Mouse (Mus musculus): ENCODE results near the gene Dazap1. TPM values are rescaled to one million over a fixed set of nuclear protein-coding genes. Genes with fewer than 3 reads are reported as not detected.

The Dazap1 gene
- polyA plus RNA-seq, 1 experiment from 2014 or later = 69.7 TPM

DNA sequence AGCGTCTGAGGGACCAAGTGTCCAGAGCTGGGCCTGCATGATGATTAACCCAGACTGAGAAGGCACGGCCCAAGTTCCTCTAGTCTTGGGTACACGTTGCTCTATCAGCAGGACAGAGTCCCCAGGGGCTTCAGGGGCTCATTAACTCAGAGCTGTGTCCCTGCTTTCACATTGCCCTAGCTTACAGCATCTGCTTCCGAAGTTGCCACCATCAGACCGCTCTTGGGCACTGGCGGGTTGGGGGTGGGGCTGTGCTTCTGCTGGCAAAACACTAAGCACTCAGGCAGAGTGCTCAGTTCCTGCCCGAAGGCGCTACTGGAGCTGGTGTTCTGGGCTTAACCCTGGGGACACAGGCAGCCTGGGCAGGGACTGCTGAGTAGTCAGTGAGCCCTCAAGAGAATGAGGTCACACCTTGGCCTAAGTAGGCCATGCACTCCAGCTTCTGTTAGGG lies 20.7 kb downstream of the Dazap1 start:
- Histone ChIP-seq H3K4me3 (replicated peaks) (no peak overlapping the region), H3K4me2 (no peak overlapping the region), H3K27me3 (no peaks in the 10 kb centered on the region), H3K36me3 (replicated peaks) (peaks cover 98% of the 10 kb centered on the region), H3K9ac (peak overlapping the region; percentile 36; the same call in 1 of the 2 replicates), H3K27ac (no peak overlapping the region), H3K9me3 (no peaks in the 10 kb centered on the region), H3K4me1 (peaks cover 4% of the 10 kb centered on the region; the same call in 1 of the 2 replicates)
- 86% methylated on average over 8 of the region's 8 CpGs for WGBS
- no peak for ATAC-seq (ENCODE audit: low FRiP score)

DNA sequence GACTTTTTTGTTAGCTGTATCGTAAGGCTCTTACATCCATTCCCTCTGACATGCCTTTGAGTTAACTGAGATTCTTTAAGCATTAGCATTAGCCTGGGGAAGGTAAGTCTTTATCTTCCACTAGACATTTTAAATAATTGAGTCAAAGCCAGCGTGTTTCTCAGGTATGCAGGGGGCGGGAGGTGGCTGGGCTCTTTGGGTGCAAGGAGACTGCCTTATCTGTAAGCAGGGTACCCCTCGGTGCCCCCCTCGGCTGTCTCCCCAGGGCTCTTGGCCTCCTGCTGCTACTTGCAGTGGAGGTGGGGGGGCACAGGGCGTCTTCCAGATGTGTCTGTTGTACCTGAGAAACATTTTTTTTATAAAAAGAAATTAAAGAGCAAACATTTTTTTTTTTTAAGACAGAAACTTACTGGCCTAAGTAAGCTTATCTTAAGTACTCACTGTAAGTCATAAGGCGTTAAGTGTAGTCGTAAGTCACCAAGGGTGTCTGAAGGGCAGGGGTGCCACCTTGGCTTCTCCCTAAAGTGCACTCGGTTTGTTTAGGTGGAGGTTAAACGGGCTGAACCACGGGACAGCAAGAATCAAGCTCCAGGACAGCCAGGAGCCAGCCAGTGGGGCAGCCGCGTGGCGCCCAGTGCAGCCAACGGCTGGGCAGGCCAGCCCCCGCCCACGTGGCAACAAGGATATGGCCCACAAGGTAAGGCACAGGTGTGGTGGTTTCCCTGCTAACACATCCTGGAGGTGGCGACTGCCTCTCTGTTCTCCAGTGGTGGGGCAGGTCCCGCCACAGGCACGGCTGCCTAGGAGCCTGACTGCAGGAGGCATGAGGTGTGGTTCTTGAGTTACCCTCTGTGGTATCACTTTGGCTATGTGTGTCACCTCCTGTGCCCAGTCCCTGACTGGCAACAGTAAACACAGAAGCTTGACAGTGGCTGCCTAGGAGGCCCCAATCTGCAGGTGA lies 21.5 kb downstream of the Dazap1 start:
- Histone ChIP-seq H3K36me3 (replicated peaks) (peaks cover 98% of the 10 kb centered on the region), H3K9me3 (no peaks in the 10 kb centered on the region), H3K27me3 (no peaks in the 10 kb centered on the region), H3K4me2 (no peak overlapping the region), H3K4me1 (peaks cover 4% of the 10 kb centered on the region; the same call in 1 of the 2 replicates), H3K27ac (no peak overlapping the region), H3K4me3 (replicated peaks) (no peak overlapping the region), H3K9ac (peak overlapping the region; percentile 36; the same call in 1 of the 2 replicates)
- no peak for ATAC-seq (ENCODE audit: low FRiP score)
- 90% methylated on average over 20 of the region's 20 CpGs for WGBS

DNA sequence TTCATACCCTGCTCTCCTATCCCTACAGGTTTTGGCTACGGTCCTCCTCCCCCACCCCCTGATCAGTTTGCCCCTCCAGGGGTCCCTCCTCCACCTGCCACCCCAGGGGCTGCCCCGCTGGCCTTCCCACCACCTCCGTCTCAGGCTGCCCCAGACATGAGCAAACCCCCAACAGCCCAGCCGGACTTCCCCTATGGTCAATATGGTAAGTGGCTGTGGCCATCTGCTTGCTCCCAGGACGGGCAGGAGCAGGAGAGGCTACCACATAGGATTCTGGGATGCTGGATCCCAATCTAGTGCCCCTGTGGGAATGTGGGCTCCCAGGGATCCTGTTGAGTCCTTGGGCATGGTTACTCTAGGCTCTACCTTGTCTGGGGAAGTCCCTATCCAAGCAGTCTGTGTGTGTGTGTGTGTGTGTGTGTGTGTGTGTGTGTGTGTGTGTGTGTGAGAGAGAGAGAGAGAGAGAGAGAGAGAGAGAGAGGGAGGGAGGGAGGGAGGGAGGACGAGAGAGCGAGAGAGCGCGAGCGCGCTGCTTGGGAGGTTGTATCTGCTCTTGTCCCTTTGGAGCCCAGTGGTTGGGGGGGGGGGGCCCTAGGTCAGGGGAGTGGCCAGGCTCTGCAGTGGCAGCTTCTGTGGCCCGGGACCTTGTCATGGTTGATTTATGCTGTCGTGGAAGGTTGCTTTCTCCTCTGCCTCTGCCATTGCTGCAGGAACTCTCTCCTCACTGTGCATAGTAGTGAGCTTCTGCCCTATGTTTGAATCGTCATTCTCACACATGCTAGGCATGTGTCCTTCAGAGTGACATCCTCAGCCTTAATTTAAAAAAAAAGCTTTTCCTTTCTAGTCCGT lies 24.2 kb downstream of the Dazap1 start:
- no peak for ATAC-seq (ENCODE audit: low FRiP score)
- WGBS = 81% methylated on average over 9 of the region's 15 CpGs
- Histone ChIP-seq H3K27ac (no peak overlapping the region), H3K4me1 (peaks cover 4% of the 10 kb centered on the region; the same call in 1 of the 2 replicates), H3K4me3 (replicated peaks) (no peak overlapping the region), H3K9ac (no peak overlapping the region), H3K36me3 (replicated peaks) (peaks cover 89% of the 10 kb centered on the region), H3K9me3 (no peaks in the 10 kb centered on the region), H3K4me2 (no peak overlapping the region), H3K27me3 (no peaks in the 10 kb centered on the region)

DNA sequence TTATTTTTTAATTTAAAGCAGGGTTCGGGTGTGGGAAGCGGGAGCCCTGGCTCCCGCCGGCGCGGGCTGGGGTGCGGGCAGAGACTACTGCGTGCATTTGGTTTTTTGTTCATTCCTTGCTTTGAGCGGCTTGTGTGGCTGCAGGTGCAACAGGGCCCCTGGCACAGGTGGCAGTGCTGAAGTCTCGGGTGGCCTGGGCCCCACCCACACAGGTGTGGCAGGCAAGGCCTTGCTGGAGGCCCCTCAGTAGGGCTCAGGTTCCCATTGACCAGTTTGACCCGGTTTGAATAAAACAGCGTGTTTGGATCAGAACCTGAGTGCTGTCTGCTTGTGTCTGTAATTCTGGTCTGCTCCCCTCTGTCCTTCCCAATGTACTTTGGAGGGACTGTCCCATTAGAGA lies 26.8 kb downstream of the Dazap1 start:
- Histone ChIP-seq H3K36me3 (replicated peaks) (peaks cover 63% of the 10 kb centered on the region), H3K9ac (no peak overlapping the region), H3K4me1 (peaks cover 8% of the 10 kb centered on the region), H3K27me3 (no peaks in the 10 kb centered on the region), H3K4me2 (no peak overlapping the region), H3K27ac (no peak overlapping the region), H3K9me3 (no peaks in the 10 kb centered on the region), H3K4me3 (replicated peaks) (no peak overlapping the region)
- ATAC-seq (ENCODE audit: low FRiP score) = no peak
- WGBS = 92% methylated on average over 12 of the region's 12 CpGs

DNA sequence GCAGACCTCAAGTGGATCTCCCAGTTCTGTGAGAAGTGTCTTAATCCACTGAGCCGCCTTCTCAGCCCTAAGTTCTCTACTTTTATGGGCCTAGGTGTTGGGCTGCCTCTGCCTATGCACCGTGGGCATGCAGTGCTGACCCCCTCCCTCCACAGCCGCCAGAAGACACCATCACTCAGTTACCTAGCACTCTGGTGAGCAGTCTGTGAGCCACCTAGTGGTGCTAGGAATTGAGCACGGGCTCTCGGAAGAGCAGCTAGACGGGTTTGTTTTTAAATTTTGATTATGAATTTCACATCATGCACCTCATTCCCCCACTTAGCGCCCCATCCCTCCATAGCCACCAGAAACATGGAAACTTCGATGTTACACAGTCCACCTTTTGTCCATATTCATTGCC lies 27.4 kb downstream of the Dazap1 start:
- no peak for ATAC-seq (ENCODE audit: low FRiP score)
- H3K9me3 ChIP-seq = no peaks in the 10 kb centered on the region
- no peak overlapping the region for H3K4me2 ChIP-seq
- peaks cover 61% of the 10 kb centered on the region for H3K36me3 ChIP-seq (replicated peaks)
- no peak overlapping the region for H3K9ac ChIP-seq
- peaks cover 14% of the 10 kb centered on the region for H3K4me1 ChIP-seq
- WGBS = 68% methylated on average over 8 of the region's 8 CpGs
- H3K4me3 ChIP-seq (replicated peaks) = no peak overlapping the region
- no peak overlapping the region for H3K27ac ChIP-seq
- H3K27me3 ChIP-seq = no peaks in the 10 kb centered on the region

DNA sequence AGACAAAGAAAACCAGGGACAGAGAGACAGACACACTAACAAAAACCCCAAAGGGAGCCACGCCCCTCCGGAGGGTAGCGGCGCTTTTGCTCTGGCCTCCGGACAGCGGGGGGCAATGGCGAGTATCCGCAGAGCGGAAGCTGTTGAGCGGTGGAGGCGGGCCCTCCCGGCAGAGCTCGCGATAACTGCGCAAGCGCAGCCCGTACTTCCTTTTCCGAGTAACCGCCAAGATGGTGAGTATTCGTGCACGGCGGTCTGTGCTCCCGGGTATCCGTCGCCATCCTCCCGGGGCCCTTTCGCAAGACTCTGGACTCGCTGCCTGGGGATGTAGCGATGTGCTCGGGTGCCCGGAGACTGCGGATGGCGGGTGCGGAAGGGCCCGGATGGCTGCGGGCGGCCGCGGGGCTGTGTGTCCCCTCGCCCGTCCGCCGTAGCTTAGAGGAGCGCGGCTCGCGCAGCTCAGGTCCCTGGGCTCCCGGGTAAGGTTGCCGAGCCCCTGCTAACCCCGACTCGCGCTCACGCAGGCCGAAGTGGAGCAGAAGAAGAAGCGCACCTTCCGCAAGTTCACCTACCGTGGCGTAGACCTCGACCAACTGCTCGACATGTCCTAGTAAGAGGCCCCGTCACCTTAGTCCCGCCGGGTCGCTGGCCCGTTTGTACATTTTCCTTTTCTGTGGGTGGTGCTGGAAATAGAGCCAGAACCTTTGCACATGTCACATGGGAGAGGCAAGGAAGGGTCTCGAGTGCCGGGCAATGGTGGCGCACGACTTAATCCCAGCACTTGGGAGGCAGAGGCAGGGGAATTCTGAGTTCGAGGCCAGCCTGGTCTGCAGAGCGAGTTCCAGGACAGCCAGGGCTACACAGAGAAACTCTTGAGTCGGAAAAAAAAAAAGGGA lies 31.2 kb downstream of the Dazap1 start, which contains the start of gene Rps15:
Gene Rps15, plus strand, starts transcription at position 203 of the 896 bp plus-strand sequence.
- peak; percentile 83 for ATAC-seq (ENCODE audit: low FRiP score)
- H3K4me1 ChIP-seq = peaks cover 48% of the 10 kb centered on the region
- no peaks in the 10 kb centered on the region for H3K27me3 ChIP-seq
- peaks cover 37% of the 10 kb centered on the region for H3K36me3 ChIP-seq (replicated peaks)
- whole genome bisulfite sequencing = under 1% methylated on average over 72 of the region's 72 CpGs
- no peaks in the 10 kb centered on the region for H3K9me3 ChIP-seq
- peak within 1 kb of the TSS; percentile 69 for H3K4me3 ChIP-seq (replicated peaks)
- peak within 1 kb of the TSS; percentile 95 for H3K27ac ChIP-seq
- peak within 1 kb of the TSS; percentile 96 for H3K4me2 ChIP-seq
- H3K9ac ChIP-seq = peak within 1 kb of the TSS; percentile 99

DNA sequence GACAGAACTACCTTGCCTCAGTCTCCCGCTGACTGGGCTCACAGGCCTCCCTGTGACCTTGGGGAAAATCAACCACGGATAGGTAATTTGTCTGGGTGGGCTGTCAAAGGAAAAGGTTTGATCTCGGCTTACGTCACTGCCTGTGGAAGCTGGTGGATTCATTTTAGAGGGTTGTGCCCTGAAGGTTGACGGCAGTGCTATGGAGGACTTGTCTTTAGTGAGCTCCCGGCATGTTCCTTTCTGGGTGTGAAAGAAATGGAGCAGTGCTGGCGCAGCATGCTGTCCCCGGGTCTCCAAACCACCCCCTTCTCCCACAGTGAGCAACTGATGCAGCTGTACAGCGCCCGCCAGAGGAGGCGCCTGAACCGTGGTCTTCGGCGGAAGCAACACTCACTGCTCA lies 32.0 kb downstream of the Dazap1 start:
- peak overlapping the region; percentile 99 for H3K9ac ChIP-seq
- WGBS = 26% methylated on average over 14 of the region's 14 CpGs

DNA sequence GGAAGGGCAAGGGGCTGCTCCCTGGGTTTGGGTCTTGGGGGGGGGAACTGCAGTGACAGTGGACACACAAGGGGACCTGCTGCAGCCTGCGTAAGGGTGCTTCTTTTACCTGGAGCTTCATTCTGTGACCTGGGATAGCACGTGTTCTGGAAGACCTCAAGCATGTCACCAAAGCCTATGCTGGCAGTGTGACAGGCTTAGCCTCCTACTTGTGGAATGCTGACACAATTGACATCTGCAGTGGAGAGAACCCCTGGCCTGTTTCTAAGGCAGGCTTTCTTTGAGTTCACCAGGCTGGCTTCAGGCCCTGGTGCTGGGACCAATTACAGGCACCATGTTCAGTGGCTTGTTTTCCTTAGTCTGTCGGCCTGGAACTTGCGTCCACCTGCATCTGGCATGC lies 33.0 kb downstream of the Dazap1 start:
- H3K27ac ChIP-seq = peak overlapping the region; percentile 95; the same call in 1 of the 2 replicates
- 69% methylated on average over 4 of the region's 4 CpGs for WGBS
- peak overlapping the region; percentile 96 for H3K4me2 ChIP-seq
- ATAC-seq (ENCODE audit: low FRiP score) = no peak
- peak overlapping the region; percentile 29; the same call in 1 of the 2 replicates for H3K9ac ChIP-seq
- peaks cover 62% of the 10 kb centered on the region for H3K4me1 ChIP-seq
- H3K4me3 ChIP-seq (replicated peaks) = peak overlapping the region; percentile 69; the same call in 1 of the 2 replicates
- no peaks in the 10 kb centered on the region for H3K9me3 ChIP-seq
- H3K36me3 ChIP-seq (replicated peaks) = peaks cover 21% of the 10 kb centered on the region
- no peaks in the 10 kb centered on the region for H3K27me3 ChIP-seq

More for the DNA sequence above, 32.0 kb downstream of the Dazap1 start:
- Histone ChIP-seq H3K4me3 (replicated peaks) (peak overlapping the region; percentile 69), H3K27me3 (no peaks in the 10 kb centered on the region), H3K4me2 (peak overlapping the region; percentile 96), H3K36me3 (replicated peaks) (peaks cover 30% of the 10 kb centered on the region), H3K9me3 (no peaks in the 10 kb centered on the region), H3K4me1 (peaks cover 56% of the 10 kb centered on the region), H3K27ac (peak overlapping the region; percentile 95)
- no peak for ATAC-seq (ENCODE audit: low FRiP score)

DNA sequence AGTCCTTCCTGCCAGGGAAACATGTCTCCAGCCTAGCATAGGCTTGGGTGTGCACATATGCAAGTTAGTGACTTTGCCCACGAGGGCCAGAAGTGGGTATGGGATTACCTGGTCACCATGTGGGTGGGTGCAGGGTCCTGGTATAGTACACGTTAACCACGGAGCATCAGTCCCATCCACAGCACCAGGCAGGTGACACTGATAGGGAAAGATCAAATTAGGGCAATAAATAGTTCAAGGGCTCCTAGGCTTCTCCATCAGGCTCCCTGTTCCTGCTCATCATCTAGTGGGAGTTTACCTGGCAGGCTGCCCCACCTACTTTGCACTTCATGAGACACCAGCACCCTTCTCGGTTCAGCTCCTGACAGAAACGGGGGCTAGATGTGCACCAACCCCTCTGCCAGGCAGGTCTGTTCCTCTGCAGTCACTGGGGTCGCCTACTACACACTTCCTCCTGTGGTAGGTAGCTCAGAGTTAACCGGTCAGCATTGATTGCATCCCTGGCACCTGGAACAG lies 33.6 kb downstream of the Dazap1 start:
- peak overlapping the region; percentile 13; the same call in 1 of the 2 replicates for H3K9ac ChIP-seq
- no peak overlapping the region; the same call in 1 of the 2 replicates for H3K4me3 ChIP-seq (replicated peaks)
- peaks cover 18% of the 10 kb centered on the region for H3K36me3 ChIP-seq (replicated peaks)
- H3K4me1 ChIP-seq = peaks cover 67% of the 10 kb centered on the region
- 52% methylated on average over 7 of the region's 7 CpGs for WGBS
- H3K27ac ChIP-seq = peak overlapping the region; percentile 95
- no peaks in the 10 kb centered on the region for H3K27me3 ChIP-seq
- ATAC-seq (ENCODE audit: low FRiP score) = no peak
- H3K9me3 ChIP-seq = no peaks in the 10 kb centered on the region
- H3K4me2 ChIP-seq = peak overlapping the region; percentile 62; the same call in 1 of the 2 replicates

DNA sequence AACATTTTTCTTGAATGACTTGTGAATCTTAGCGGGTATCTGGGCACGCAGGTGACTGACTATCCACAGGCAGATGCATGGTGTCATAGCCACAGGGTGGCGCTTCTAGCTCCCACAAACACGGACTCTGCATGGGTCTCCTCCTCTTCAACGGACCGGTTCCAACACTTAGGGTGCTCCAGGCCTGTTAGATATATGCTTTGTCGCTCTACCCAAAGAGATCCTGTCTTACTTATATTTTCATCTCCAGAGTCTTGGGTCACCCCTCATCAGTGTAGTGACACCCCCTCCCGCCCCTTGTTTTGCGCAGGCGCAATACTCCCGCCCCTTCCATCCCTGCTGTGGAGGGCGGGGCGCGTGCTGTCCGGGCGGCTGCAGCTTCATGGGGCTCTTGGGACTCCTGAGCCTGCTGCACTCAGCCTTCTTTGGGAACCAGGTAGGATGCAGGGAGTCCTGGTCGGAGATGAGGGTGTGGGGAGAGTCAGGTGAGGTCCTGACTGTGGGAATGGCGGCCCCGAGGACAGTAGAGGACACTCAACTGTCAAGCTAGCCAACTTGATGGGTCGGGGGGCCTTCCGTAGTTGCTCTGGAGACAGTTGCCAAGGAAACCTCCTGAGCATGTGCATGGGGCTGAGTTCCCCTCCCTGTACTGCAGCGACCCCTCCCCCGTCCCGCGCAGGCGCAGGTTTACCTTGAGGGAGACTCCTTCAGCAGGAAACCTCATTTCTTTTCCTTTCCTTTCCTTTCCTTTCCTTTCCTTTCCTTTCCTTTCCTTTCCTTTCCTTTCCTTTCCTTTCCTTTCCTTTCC lies 34.5 kb downstream of the Dazap1 start, which contains the start of gene Apc2:
Gene Apc2, plus strand, starts transcription at position 360 of the 808 bp plus-strand sequence.
- WGBS = under 1% methylated on average over 26 of the region's 26 CpGs
- peaks cover 18% of the 10 kb centered on the region for H3K36me3 ChIP-seq (replicated peaks)
- peak within 1 kb of the TSS; percentile 46 for H3K4me3 ChIP-seq (replicated peaks)
- H3K27ac ChIP-seq = peak within 1 kb of the TSS; percentile 95
- 0 out of 2 replicates have a peak, but pooled peaks cover 4% of the 10 kb centered on the region for H3K27me3 ChIP-seq
- ATAC-seq (ENCODE audit: low FRiP score) = peak; percentile 54
- no peaks in the 10 kb centered on the region for H3K9me3 ChIP-seq
- peak within 1 kb of the TSS; percentile 62 for H3K4me2 ChIP-seq
- peaks cover 77% of the 10 kb centered on the region for H3K4me1 ChIP-seq
- H3K9ac ChIP-seq = peak within 1 kb of the TSS; percentile 69
